Mouse (Mus musculus) thymus, adult 2 months (tissue): ENCODE measurements around the gene Hoxa5.

ENCODE experiments used
- CTCF ChIP-seq: fragments of 200-500 bp; IDR thresholded peaks from 2 replicates; pipeline ENCODE4 v1.5.1; 2012; ENCODE audit warnings: mild to moderate bottlenecking, control low read depth, low read length, moderate library complexity, borderline replicate concordance; ENCODE audit not compliant: control insufficient read depth, poor library complexity, insufficient read depth; ENCODE audit errors: extremely low read depth
- POLR2A ChIP-seq: fragments of 200-500 bp; IDR thresholded peaks from 2 replicates; pipeline ENCODE4 v1.6.1; 2012; ENCODE audit warnings: mild to moderate bottlenecking, low read length, control low read depth, moderate library complexity; ENCODE audit not compliant: control insufficient read depth, poor library complexity, insufficient read depth; ENCODE audit errors: extremely low read depth

GRCm38 (mm10) chr6:52153270-52153669 lies 51.1 kb downstream of the Hoxa5 start:
- TF ChIP-seq POLR2A, result no peak
- no peak for TF ChIP-seq CTCF
